ENCODE assay signal across 15 mouse cellular contexts in the genomic region with DNA sequence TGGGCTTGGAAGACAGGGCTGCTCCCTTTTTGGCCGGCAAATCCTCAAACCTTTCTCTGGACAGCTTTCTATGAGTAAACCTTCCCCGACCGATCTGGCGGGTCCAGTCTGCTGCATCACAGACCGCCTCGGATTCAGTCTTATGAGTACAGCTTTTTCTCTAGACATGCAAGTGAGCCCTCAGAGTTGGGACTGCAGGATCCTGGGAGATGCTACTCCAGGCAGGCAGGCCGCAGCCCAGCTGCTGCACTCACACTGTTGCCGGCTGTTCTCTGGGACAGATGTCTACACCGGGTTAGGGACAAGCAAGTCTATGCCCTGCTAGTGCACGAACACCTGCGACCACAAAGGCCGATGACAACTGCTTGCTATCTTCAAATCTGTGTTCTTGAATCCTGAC. TPM values are rescaled to one million over a fixed set of nuclear protein-coding genes. Genes with fewer than 3 reads are reported as not detected.
DNase-seq lines count a peak whose midpoint lies in the region; ATAC-seq lines count a peak whose summit lies in the region.
"Had no signal": no experiment of that assay in that cellular context is flagged by ENCODE, and none has a peak within 500 bp of the region (broad histone marks: within the 10 kb centered on the region; RNA-seq: fewer than 3 reads in every experiment).

No protein-coding gene starts in this region.

- no peak overlapping the region for H3K9ac ChIP-seq in heart, embryonic 11.5 days (ENCODE audit: low read depth, low read length)
- no peak overlapping the region for H3K9ac ChIP-seq in hindbrain, embryonic 11.5 days (ENCODE audit: low read depth, low read length)

- H3K9me3 ChIP-seq in heart, embryonic 10.5 days = no peaks in the 10 kb centered on the region
- H3K9me3 ChIP-seq in heart, embryonic 11.5 days (replicated peaks; ENCODE audit: control insufficient read depth, low read length) = no peaks in the 10 kb centered on the region
- no peaks in the 10 kb centered on the region for H3K9me3 ChIP-seq in hindbrain, embryonic 11.5 days (ENCODE audit: control insufficient read depth, low read length)
- H3K9me3 ChIP-seq in midbrain, embryonic 10.5 days (replicated peaks) = no peaks in the 10 kb centered on the region

- H3K27ac ChIP-seq in heart, embryonic 10.5 days = no peak overlapping the region
- H3K27ac ChIP-seq in heart, embryonic 11.5 days (ENCODE audit: low read depth, low read length) = no peak overlapping the region
- H3K27ac ChIP-seq in hindbrain, embryonic 11.5 days (ENCODE audit: low read depth, low read length) = 0 out of 2 replicates have a peak overlapping the region, but pooled peaks have one; percentile 2
- H3K27ac ChIP-seq in midbrain, embryonic 10.5 days (replicated peaks) = no peak overlapping the region; the same call in 1 of the 2 replicates

- DNase-seq in heart, embryonic 10.5 days (ENCODE audit: low spot score) = peak; percentile 68
- peak; percentile 60 for DNase-seq in hindbrain, embryonic 11.5 days (ENCODE audit: low spot score)
- peak; percentile 51 for DNase-seq in midbrain, embryonic 10.5 days (ENCODE audit: low spot score)
- DNase-seq in thymus, postnatal 14 days = peak; percentile 56
- no peak for DNase-seq in c-Kit-positive CD71-positive TER-119-positive erythroid progenitor cells, embryonic 14.5 days (ENCODE audit: low spot score)
- no peak for DNase-seq in heart, adult 9 months (ENCODE audit: low spot score in 2 of 2)
- DNase-seq: adrenal gland, adult 2 months; gastrocnemius, postnatal 10 days; heart, postnatal 10 days; kidney, postnatal 10 days had no signal

- H3K4me2 ChIP-seq in heart, embryonic 11.5 days = no peak overlapping the region
- no peak overlapping the region for H3K4me2 ChIP-seq in hindbrain, embryonic 11.5 days (replicated peaks; ENCODE audit: low read depth, low read length)

- no peak overlapping the region for H3K4me3 ChIP-seq in heart, embryonic 10.5 days
- H3K4me3 ChIP-seq in heart, embryonic 11.5 days (ENCODE audit: low read depth, low read length) = no peak overlapping the region
- H3K4me3 ChIP-seq in hindbrain, embryonic 11.5 days (ENCODE audit: low read depth, low read length) = peak overlapping the region; percentile 21
- H3K4me3 ChIP-seq in midbrain, embryonic 10.5 days = peak overlapping the region; percentile 52

- peaks cover 5% of the 10 kb centered on the region; the same call in 1 of the 2 replicates for H3K36me3 ChIP-seq in heart, embryonic 10.5 days
- no peaks in the 10 kb centered on the region for H3K36me3 ChIP-seq in heart, embryonic 11.5 days (ENCODE audit: control insufficient read depth, insufficient read depth, low read length)
- no peaks in the 10 kb centered on the region for H3K36me3 ChIP-seq in hindbrain, embryonic 11.5 days (ENCODE audit: control insufficient read depth, insufficient read depth, low read length)
- peaks cover 3% of the 10 kb centered on the region for H3K36me3 ChIP-seq in midbrain, embryonic 10.5 days

- peaks cover 42% of the 10 kb centered on the region for H3K4me1 ChIP-seq in heart, embryonic 10.5 days
- H3K4me1 ChIP-seq in heart, embryonic 11.5 days (ENCODE audit: control insufficient read depth, insufficient read depth, low read length) = peaks cover 20% of the 10 kb centered on the region
- peaks cover 10% of the 10 kb centered on the region; the same call in 1 of the 2 replicates for H3K4me1 ChIP-seq in hindbrain, embryonic 11.5 days (replicated peaks; ENCODE audit: control insufficient read depth, insufficient read depth, low read length)
- peaks cover 67% of the 10 kb centered on the region for H3K4me1 ChIP-seq in midbrain, embryonic 10.5 days

- 3% methylated on average over 12 of the region's 12 CpGs for WGBS in heart, embryonic 10.5 days
- 5% methylated on average over 12 of the region's 12 CpGs for WGBS in heart, embryonic 11.5 days (ENCODE audit: insufficient replicate concordance)
- WGBS in hindbrain, embryonic 11.5 days = 2% methylated on average over 12 of the region's 12 CpGs
- WGBS in midbrain, embryonic 10.5 days = 3% methylated on average over 12 of the region's 12 CpGs

- no peak for ATAC-seq in heart, embryonic 11.5 days (replicated peaks; ENCODE audit: insufficient number of reproducible peaks, low FRiP score, low TSS enrichment)
- ATAC-seq in hindbrain, embryonic 11.5 days (ENCODE audit: low FRiP score) = no peak
- no peak for ATAC-seq in megakaryocyte-erythroid progenitor cell, adult 5-6 weeks (replicated peaks; ENCODE audit: low FRiP score, low TSS enrichment, poor library complexity, severe bottlenecking)

- H3K27me3 ChIP-seq in heart, embryonic 10.5 days (ENCODE audit: insufficient read depth, poor library complexity, severe bottlenecking) = peaks cover 84% of the 10 kb centered on the region
- H3K27me3 ChIP-seq in heart, embryonic 11.5 days (ENCODE audit: control insufficient read depth, insufficient read depth, low read length) = peaks cover 76% of the 10 kb centered on the region
- H3K27me3 ChIP-seq in hindbrain, embryonic 11.5 days (ENCODE audit: control insufficient read depth, insufficient read depth, low read length) = peaks cover 69% of the 10 kb centered on the region
- peaks cover 100% of the 10 kb centered on the region for H3K27me3 ChIP-seq in midbrain, embryonic 10.5 days (ENCODE audit: low read depth, poor library complexity, severe bottlenecking)

RNA-seq across cellular contexts. Expression of a gene that starts 2.2 kb away (rescaled TPM):
- polyA plus RNA-seq in heart, embryonic 10.5 days (2016; fragmentation: Nextera tagmentation; extraction: Ambion mirVana) = 3.5 and 5.2 TPM in 2 replicates
- polyA plus RNA-seq in heart, embryonic 11.5 days (2014; fragmentation: Nextera tagmentation; extraction: Ambion mirVana) = 2.0 and 2.5 TPM in 2 replicates
- 31.4 and 32.1 TPM in 2 replicates for polyA plus RNA-seq in hindbrain, embryonic 11.5 days (2014; fragmentation: Nextera tagmentation; extraction: Ambion mirVana)
- polyA plus RNA-seq in midbrain, embryonic 10.5 days (2016; fragmentation: Nextera tagmentation; extraction: Ambion mirVana) = 11.4 and 21.1 TPM in 2 replicates
- not detected in 2 replicates for total RNA-seq in megakaryocyte-erythroid progenitor cell, adult 5-6 weeks (2014; fragmentation: Nextera tagmentation)
- total RNA-seq in megakaryocyte-erythroid progenitor cell, adult 5-6 weeks (2017) = not detected in 2 replicates
- total RNA-seq: adrenal gland, adult 2 months; gastrocnemius, postnatal 10 days; neutrophil, adult 5-6 weeks had no signal
- polyA plus RNA-seq: lung, embryonic 16.5 days; small intestine, adult 2 months had no signal

RNA-seq across cellular contexts. Expression of a gene that starts 10.5 kb away (rescaled TPM):
- polyA plus RNA-seq in heart, embryonic 10.5 days (2016; fragmentation: Nextera tagmentation; extraction: Ambion mirVana) = 27.0 and 30.2 TPM in 2 replicates
- polyA plus RNA-seq in heart, embryonic 11.5 days (2014; fragmentation: Nextera tagmentation; extraction: Ambion mirVana) = 27.4 and 28.1 TPM in 2 replicates
- polyA plus RNA-seq in hindbrain, embryonic 11.5 days (2014; fragmentation: Nextera tagmentation; extraction: Ambion mirVana) = 42.4 and 44.6 TPM in 2 replicates
- polyA plus RNA-seq in midbrain, embryonic 10.5 days (2016; fragmentation: Nextera tagmentation; extraction: Ambion mirVana) = 45.3 and 47.1 TPM in 2 replicates
- 25.1 and 36.4 TPM in 2 replicates for total RNA-seq in megakaryocyte-erythroid progenitor cell, adult 5-6 weeks (2014; fragmentation: Nextera tagmentation)
- total RNA-seq in megakaryocyte-erythroid progenitor cell, adult 5-6 weeks (2017) = 21.0 and 23.2 TPM in 2 replicates

Comparison
In these comparisons a context has a peak if more than half of its experiments do, and no peak if none do; other contexts are left out.
1. DNase-seq: peak in heart, embryonic 10.5 days (single experiment), hindbrain, embryonic 11.5 days (single experiment), midbrain, embryonic 10.5 days (single experiment) and thymus, postnatal 14 days (single experiment); none in c-Kit-positive CD71-positive TER-119-positive erythroid progenitor cells, embryonic 14.5 days (single experiment) and heart, adult 9 months (0 of 2).
2. H3K4me3 ChIP-seq: peak in hindbrain, embryonic 11.5 days (single experiment) and midbrain, embryonic 10.5 days (single experiment); none in heart, embryonic 10.5 days (single experiment) and heart, embryonic 11.5 days (single experiment).